Mouse (Mus musculus) spleen, adult 18-20 months (tissue): ENCODE measurements around the gene Camkk2.

ENCODE experiments used
- DNase-seq, 2 experiments: peaks; one replicate each; pipeline ENCODE4 v3.0.0; 2022; ENCODE audit warnings: mixed read lengths in 2 of 2

The Camkk2 gene

GRCm38 (mm10) chr5:122780791-122781432, 1.7 kb upstream of the Camkk2 start:
- DNase-seq: no peak

GRCm38 (mm10) chr5:122778231-122779226, 680 bp downstream of the Camkk2 start:
- DNase-seq: peak; percentile 20 to 48

DNA sequence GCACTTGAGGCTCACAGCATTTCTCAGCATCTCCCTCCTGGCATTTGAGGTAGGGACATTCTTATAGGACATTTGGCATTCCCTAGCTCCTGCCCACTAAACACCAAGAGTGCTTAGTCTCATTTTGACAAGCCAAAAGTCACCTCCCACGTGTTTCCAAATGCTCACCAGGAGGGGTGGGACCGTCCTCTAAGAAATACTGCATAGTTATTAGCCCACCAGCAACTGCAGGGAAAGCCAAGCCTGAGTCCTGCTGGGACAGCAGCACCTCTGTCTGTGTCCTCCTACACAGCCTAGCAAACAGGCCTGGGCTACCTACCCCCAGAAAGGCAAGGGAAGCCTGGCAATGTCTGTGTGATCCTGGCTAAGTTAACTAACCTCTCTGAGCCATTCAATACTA, 1.9 kb downstream of the Camkk2 start:
- no peak for DNase-seq

- DNase-seq: no peak
Observed at GRCm38 (mm10) chr5:122775646-122776286, 3.4 kb downstream of the Camkk2 start.

GRCm38 (mm10) chr5:122774743-122775611, 4.2 kb downstream of the Camkk2 start:
- no peak for DNase-seq

DNA sequence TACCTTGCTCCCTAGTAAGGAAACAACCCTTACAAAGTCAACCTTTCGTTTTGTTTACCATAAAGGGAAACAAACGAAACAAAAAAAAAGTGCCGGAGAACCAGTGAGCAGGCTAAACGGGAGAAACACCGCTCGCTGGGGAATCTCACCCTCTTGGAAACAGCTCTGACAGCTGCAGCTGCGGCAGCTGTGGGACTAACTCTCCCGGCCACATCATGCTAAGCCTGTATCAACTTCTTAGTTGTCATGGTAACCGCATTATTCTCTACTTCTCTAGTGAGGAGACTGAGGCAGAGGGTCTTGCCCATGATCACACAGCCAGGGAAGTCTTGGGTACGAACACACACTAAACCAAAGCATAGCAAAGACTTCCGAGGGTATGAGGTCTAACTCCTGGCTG, 5.5 kb downstream of the Camkk2 start:
- no peak for DNase-seq

- no peak for DNase-seq
Observed at GRCm38 (mm10) chr5:122771428-122771827, 7.8 kb downstream of the Camkk2 start.

DNA sequence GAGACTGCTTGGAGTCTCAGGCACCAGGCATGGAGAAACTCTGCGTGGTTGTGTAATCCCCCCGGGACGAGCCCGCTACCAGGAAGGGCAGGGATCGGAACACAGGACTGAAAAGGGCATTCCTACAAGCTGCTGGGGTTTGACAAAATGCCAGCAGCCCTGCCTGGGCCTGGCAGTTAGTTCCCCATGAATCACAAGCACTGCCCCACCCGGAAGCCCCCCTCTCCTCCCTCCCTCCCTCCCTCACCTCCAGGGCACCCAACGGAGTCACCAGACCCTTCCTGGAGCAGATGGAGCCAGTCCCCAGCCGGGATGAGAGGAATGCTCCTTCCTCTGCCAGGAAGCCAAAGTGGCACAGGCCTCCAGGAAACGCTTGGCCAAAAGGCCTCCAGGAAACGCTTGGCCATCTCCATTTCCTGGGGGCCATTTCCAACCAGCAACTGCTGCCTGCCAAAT, 8.4 kb downstream of the Camkk2 start:
- peak in 1 of 2 experiments; percentile 27 for DNase-seq

GRCm38 (mm10) chr5:122770304-122770703, 8.9 kb downstream of the Camkk2 start:
- DNase-seq: no peak

GRCm38 (mm10) chr5:122769101-122769568, 10.1 kb downstream of the Camkk2 start:
- no peak for DNase-seq

GRCm38 (mm10) chr5:122767283-122767682, 11.9 kb downstream of the Camkk2 start:
- no peak for DNase-seq

GRCm38 (mm10) chr5:122764032-122764464, 15.2 kb downstream of the Camkk2 start:
- DNase-seq: peak in 1 of 2 experiments; percentile 36

DNA sequence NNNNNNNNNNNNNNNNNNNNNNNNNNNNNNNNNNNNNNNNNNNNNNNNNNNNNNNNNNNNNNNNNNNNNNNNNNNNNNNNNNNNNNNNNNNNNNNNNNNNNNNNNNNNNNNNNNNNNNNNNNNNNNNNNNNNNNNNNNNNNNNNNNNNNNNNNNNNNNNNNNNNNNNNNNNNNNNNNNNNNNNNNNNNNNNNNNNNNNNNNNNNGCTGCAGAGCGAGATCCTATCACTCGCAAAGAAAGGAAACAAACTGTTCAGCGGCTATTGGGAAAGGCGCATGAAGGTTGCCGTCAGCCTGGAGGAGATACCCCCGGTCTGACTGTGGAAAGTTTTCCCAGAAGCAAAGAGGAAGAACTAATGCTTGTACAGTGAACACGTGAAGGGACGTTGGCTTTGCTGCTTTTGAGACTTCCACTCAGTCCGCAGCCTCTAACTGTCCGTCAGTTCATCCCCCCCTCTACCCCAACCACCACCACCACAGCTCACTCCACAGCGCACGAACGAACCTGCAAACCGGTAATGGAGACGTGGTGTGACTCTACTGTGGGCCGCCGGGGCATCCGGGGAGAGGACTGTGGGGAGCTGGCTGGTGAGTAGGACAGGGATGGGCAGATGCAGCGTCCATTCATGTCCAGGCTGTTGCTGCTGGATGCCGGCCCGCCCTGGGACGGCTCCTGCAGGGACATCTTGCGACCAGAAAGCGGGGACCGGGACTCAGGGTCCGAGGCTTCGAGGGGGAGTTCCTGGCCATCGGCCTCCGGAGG, 15.8 kb downstream of the Camkk2 start:
- DNase-seq: no peak

- DNase-seq: no peak
Observed at GRCm38 (mm10) chr5:122756680-122757079, 22.5 kb downstream of the Camkk2 start.

DNA sequence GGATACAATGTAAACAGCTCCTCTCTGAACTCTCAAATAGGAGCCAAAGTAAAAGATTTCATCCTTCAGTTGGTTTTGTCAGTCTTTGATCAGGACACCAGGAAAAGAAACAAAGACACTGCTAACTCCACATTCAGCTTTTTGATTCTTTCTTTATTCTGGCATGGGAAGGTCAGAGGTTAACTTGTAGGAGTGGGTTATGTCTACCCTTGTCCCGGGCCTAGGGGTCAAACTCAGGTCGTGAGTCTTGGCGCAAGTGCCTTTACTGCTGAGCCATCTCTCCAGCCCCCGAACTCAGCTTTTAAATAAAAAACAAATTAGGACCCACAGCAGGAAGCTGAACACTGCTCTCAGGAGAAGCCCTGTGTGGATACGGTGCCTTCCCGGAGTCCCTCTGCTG, 23.1 kb downstream of the Camkk2 start:
- DNase-seq: no peak

- no peak for DNase-seq
Observed at GRCm38 (mm10) chr5:122755620-122756019, 23.6 kb downstream of the Camkk2 start.

DNA sequence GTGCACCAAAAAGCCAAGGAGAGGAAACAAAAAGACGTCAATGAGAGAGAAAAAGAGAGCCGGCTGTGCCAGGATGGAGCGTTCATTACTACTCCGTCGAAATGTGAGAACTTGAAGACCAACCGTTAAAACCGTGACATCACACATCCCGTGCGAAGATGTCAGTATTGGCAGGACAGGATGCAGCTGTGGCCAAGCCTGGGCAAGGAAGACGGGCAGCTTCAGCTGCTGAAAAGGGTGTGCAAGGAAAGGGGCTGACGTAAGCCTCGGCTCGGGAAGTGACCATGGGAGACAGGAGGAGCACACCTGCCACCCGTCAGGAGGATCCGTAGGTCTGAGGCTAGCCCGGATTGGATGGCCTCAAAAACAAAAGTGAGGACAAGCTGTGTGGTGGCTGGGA, 24.7 kb downstream of the Camkk2 start:
- no peak for DNase-seq

DNA sequence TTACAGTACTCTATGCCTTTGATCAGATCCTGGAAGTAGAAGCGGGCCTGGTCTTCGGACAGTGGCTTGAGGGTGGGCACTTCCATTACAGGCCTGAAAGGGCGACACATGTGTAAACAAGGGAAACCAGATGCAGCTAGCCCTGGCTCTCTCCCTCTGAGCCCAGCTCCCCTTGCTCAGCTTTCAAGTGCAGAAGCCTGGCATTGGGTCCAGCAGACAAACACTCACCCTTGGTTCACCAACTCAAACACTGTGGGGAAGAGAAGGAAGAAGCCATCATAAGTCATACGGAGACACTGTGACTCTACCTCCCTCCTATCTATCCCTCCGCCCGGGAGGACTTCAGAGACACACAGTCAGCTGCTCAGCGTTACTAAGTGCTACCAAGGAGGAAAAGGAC, 31.3 kb downstream of the Camkk2 start:
- DNase-seq: no peak

DNA sequence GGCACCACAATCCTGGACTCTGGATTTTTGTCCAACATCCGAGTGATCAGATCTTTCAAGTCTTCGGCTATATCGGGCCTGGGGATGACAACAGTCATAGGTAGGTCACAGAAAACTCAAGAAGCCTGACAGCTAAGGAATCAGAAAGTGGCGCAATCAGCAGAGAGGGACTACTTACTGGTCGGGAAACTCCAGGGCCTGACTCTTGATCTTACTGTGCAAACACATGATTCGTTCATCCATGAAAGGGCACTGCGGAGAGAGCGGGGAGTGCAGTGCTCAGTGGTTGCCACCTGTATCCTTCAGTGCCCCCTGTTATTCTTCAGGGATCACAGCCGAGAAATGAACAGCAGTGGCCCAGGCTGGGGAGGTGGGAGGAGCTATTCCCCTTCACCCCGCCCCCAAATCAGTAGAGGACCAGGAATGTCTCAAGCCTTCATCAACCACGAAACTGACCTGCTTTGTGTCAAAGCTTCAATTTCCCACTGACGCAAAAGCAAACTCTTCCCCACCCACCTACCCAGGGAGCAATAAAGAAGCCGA, 35.3 kb downstream of the Camkk2 start:
- no peak for DNase-seq

GRCm38 (mm10) chr5:122736761-122737160, 42.4 kb downstream of the Camkk2 start:
- DNase-seq: no peak

DNA sequence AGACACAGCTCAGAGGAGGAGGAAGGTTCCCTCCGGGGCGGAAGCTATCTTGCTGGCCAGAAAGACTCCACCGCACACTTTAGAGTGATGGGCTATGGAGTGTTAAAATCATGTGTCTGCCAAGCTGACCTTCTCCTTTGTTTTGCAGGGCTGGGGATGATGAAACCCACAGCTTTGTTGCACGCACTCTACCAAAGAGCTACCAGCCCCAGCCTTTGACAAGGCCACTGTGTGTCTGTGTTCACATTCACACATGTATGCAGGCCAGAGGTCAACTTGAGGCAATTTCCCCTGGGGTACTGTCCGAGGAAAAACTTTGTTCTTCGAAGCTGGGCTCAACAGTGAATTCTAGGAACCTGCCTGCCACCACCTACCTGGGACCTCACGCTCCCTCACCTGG, 43.4 kb downstream of the Camkk2 start:
- no peak for DNase-seq
